Mouse (Mus musculus) layer of hippocampus, adult 9-11 months (tissue): Measurements from ENCODE around the gene Rrn3.
"Not testable (repeated sequence)": the region's sequence is repeated elsewhere in the genome, so short reads cannot be mapped to it uniquely, and the experiment has no call there.

Source experiments
- DNase-seq: peaks from one replicate; pipeline ENCODE4 v3.0.0; 2022

Gene Rrn3

GRCm38 (mm10) chr16:13793441-13793840 is 12.9 kb downstream of the Rrn3 start:
- DNase-seq, result not testable (repeated sequence)

DNA sequence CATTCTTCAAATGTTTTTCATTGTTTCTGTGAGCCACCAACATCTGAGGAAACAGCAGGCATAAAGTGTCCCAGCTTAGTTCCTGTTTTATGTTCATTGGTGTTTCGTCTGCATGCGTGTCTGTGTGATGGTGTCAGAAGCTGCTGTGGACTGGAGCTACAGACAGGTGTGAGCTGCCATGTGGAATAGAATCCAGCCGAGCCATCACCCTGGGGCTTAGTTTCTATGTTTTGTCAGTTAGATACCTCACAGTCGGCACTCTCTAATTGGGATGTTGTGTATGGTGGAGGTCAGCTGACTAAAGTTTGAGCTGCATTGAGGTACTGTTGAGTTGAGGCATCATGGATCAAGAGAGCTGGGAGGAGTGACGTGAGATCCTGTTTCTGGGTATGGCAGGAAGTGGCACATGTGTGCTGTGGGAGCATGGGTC is 16.3 kb downstream of the Rrn3 start:
- DNase-seq, result no peak

GRCm38 (mm10) chr16:13801231-13801630 is 20.7 kb downstream of the Rrn3 start:
- DNase-seq, result no peak

- no peak for DNase-seq
These were observed 24.2 kb downstream of the Rrn3 start for GRCm38 (mm10) chr16:13804666-13805065.

- DNase-seq, result no peak
These were observed 27.1 kb downstream of the Rrn3 start for GRCm38 (mm10) chr16:13807616-13808015.

GRCm38 (mm10) chr16:13808410-13808809 is 27.9 kb downstream of the Rrn3 start:
- no peak for DNase-seq

DNA sequence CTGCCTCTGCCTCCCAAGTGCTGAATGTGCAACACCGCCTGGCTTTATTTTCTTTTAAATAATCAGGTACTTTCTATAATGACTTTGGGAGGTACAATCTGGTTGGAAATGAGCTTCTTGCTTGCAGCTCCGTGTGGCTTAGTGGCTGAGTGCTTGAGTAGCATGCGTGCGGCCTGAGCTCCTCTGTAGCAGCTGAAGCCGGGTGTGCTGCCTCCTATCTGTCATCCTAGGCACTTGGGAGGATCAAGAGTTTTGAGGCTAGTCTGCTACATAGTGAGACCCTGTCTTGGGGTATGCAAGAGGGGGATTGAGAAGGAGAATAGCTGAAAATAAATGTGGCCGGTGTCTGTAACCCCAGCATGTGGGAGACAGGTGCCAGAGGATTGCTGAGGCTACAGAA is 31.6 kb downstream of the Rrn3 start:
- DNase-seq, result no peak

DNA sequence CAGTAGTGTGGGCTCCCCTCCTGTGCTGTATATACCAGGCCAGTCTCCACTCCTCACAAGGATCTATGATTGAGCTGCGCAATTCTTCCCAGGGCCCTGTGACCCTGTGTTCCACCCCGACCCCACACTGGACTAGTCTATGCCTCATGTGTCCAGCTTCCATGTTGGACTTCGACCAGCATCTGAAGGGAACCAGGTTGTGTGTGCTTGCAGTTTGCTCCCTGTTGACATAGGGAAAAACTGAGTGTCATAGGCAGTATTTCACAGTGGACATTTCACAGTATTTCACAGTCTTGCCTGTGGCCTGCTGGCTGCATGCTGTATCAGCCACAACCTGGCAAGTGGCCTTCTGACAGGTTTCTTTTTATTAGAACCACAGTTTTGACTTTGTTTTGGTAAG is 32.7 kb downstream of the Rrn3 start:
- no peak for DNase-seq

DNA sequence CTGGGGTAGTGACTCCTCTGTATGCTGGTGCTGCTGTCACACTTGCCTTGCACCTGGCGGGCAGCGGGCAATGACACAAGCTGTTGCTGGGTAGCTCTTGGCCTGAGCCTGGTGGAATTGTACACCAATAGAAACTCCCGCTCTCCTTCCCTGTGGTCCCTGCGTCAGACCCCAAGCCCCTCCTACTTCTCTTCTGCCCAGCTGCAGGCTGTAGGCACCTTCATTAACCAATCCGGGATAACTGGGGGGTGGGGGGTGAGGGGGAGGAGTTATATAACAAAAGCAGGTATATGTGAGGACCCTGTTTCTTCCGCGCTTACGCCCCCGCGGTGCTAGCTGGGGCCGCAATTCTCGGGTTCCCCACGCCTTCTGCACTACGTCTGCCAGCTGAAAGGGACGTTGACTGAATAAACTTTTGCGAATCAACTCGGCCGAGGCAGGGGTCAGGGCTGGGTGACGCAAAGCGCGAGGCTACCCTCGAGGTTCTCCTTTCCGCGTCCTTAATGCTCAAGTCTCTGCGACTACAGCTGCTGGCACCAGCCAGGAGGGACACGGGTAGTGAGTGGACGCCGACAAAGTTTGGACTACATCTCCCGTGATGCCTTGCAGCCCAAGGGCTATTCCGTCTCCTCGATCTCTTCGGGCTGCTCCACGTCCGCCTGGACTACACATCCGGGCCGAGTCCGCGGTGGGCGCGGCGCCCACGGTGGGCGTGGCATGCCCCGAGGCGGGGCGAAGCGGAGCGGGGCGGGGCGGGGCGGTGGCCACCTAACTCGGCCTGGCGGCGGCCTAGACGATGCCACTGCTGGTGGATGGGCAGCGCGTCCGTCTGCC is 38.3 kb downstream of the Rrn3 start, which contains the start of gene Ntan1:
Gene Ntan1 (plus strand): TSS at position 286 of the 834 bp plus-strand sequence.
- DNase-seq, result peak; percentile 97

DNA sequence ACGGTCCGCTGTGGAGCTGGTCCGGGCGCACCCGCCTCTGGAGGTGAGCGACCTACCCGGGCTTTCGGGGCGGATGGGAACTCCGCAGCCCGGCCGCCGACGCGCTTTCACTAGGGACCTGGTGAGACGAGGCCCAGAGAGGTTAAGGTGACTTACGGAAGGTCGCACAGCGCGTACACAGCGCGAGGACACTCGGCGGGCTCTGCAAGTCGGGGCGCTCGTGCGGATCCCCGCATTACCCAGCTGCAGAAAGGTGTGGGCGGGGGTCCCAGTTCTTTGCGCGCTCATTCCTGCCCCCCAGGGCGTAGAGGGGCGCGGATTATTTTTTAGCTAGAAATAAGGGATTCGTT is 38.9 kb downstream of the Rrn3 start:
- DNase-seq, result no peak

DNA sequence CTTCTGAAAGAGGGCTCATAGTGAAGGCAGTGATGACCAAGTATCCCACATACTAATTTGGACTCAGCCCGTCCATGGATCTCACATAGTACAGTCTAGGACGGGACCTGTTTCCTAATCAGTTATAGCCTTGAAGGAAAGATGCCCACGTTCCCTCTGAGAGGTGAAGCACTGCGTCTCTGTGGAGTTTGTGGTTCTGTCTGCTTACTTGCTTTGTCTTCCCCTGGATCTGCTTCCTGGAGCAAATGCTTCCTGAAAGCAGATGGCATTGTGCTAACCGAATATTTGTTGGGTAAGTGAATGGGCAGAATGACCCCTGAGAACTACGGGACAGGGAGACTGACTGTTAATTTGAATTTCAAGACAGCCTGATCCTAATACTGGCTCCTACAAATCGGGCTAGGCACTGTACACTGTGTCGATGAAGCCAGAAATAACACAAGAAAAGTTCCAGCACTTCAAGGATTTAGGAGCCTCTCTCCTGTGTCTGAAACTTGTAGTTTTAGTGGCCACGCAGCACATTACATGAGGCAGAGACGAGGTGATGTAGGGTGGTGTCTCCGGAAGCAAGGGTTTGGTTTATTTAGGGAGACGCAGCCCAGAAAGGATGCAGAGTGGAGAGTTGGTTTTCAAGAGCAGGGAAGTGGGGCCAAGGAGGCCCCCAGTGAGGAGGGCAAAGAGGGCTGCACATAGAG is 39.4 kb downstream of the Rrn3 start:
- no peak for DNase-seq

DNA sequence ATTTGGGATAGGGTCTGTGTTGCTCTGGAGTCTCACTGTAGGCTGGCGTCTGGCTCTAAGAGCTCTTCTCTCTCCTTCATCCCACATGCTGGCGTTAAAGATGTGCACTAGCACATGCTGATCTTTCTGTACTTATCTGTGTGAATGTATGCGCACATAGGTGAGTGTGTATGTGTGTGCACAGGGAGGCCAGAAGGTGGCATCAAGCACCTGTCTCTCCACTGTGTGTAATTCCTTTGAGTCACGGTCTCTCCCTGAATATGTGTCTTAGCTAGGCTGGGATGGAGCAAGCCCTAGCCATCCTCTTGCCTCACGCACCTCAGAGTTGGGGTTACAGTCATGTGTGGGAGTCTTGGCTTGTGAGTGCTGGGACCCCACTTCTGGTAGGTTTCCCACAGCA is 40.3 kb downstream of the Rrn3 start:
- DNase-seq, result no peak

DNA sequence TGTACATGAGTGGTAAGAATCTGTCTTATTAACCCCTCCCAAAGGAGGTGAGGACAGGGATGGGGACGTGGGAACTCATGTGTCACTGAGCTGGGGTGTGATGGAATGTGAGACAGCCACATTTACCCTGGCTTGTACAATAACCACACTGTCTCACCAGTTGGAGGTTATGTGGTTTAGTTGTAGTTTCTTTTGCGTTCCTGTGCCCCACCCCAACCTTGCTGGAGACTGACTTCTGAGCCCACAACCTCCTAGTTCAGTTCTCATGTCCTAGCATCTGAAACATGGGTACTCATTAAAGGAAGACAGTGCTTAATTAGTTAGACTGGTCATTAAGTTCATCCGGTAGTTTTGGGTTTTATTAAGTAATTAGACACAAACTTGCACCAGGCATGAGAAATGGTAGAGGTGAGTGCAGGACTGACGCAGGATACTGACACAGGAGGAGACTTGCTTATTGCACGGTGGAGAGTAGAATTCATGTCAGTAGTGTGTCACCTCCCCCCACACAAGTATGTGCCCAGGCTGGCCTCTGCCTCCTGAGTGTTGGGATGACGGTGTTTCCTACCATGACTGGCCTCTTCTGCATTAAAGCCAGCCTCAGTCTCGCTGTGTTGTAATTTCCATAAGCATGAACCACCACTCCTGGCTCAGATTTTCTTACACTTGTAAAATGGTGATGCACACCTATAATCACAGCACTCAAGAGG is 45.4 kb downstream of the Rrn3 start:
- no peak for DNase-seq

- no peak for DNase-seq
These were observed 46.0 kb downstream of the Rrn3 start for GRCm38 (mm10) chr16:13826511-13826910.

DNA sequence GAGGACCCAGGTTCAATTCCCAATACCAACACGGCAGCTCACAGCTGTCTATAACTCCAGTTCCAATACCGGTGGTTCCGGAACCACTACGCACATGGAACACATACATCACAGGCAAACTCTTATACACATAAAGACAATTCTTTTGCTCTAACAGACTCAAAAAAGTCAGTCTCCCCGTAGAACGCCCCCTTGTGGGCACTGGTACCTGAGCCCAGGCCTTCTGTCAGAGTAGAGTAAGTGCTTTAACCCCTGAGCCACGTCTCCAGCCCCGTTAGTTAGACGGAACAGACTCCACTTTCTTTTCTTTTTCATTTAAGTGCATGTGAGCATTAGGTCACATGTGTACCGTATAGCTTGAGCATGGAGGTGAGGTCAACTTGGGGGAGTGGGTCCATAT is 49.9 kb downstream of the Rrn3 start:
- no peak for DNase-seq

DNA sequence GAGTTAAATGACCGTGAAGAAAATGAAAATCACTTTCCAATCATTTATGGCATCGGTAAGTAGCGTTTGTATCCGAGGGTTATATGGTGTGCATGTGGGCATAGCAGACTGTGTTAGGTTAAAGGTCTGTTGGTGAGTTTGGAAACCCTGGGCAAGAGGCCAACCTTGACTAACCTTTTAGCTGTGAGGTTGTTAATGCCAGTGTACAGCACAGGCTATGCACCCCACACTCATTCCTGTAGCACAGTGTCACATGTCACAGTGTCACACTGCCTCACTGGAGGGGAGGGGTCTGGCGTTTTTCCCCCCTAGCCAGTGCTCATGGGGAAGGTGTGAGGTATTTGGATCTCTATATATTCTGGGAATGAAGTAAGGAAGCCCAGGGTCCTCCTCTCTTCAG is 51.1 kb downstream of the Rrn3 start:
- DNase-seq, result no peak

GRCm38 (mm10) chr16:13834382-13834781 is 53.9 kb downstream of the Rrn3 start:
- DNase-seq, result no peak

GRCm38 (mm10) chr16:13840056-13840455 is 59.5 kb downstream of the Rrn3 start:
- DNase-seq, result no peak

DNA sequence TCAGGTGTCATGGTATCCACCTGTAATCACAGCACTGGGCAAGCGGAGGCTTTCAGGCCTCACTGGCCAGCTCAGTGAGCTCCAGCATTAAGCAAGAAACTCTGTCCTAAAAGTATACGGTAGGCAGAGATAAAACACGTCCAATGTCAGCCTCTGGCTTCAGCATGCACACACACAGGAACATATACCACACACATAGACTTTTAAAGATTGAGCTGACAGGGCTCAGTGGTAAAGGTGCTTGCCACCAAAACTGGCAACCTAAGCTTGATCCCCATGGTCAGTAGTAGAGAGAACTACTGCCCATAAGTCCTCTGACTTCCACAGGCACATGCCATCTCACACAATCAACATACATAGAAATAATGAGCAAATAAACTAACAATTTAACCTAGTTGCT is 60.4 kb downstream of the Rrn3 start:
- DNase-seq, result no peak

DNA sequence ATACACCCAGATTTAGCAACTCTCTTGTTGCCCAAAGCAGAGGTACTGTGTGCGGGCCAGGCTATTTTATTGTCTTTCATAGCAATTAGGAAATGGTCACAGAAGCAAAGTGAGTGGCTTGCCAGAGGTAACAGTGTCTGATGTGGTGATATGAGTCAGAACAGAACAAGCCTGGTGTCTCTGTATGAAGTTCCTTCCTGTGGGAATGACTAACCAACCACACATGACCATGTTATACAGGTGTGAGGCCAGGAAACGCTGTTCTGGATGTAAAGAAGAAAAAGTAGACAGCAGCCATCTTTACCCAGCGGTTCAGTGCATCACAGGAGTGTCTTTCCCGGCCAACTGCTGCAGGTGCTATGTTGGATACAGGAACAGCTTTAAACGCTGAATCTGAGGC is 64.5 kb downstream of the Rrn3 start:
- DNase-seq, result no peak

DNA sequence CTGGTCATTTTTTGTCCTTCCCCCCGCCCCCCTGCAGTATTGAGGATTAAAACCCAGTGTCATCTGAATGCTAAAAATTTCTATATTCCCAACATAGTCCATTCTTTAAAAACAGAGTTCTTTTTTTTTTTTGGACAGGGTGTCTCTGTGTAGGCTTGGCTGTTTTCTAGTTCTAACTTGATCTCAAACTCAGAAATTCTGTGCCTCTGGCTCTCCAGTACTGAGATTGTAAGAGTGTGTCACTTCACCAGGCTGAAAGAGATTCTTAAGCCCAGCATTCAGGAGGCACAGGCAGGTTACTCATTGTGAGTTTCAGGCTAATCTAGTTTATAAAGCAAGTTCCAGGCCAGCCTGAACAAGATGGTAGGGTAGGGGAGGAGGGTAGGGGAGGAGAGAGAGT is 66.2 kb downstream of the Rrn3 start:
- no peak for DNase-seq

DNA sequence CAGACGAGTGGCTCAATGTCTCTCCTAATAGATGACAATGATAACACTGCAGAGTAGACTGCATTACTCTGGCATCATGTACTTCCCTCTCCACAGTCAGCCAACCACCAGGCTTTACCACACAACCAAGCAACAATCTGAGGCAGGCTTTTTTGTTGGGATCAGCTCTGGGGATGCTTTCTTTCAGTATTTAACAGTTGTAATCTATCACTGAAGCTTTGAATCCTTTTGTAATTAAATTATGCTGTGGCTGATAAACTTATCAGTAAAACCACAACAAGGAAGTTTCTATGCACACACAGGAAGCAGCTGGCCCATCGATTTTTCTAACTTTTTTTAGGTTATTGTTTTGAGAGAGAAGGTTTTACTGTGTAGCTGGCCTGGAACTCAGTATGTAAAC is 67.8 kb downstream of the Rrn3 start:
- DNase-seq, result no peak

DNA sequence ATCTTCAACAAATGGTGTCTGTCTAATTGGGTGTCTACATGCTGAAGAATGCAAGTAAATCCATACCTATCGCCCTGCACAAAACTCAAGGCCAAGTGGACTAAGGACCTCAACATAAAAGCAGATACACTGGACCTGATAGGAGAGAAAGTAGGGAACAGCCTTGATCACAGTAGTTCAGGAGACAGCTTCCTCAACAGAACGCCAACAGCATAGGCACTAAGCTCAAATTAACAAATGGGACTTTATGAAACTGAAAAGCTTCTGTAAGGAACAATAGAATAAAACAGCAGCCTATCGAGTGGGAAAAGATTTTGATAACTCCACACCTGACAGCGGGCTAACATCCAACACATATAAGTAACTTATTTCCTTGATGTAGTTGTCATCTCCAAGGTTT is 70.9 kb downstream of the Rrn3 start:
- DNase-seq, result no peak

DNA sequence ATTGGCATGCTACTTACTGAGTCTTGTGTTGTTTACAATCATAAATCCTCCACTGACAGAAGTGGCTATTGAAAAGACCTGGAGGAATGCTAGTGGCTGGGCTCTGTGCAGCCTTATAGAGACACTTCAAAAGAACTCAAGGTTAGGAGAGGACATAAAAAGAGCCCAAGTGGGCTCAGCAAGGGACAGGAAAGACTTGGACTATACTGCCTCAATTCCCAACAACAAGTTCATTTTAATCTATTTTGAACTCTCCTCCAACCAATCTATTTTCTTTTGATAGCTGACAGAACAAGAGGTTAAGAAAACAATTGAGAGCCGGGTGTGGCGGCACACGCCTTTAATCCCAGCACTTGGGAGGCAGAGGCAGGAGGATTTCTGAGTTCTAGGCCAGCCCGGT is 73.4 kb downstream of the Rrn3 start:
- DNase-seq, result no peak
